Mouse (Mus musculus) lung, postnatal 0 days (tissue): ENCODE results near the gene Mb21d2.

Experiments
- CTCF ChIP-seq: IDR thresholded peaks from 2 replicates; pipeline ENCODE4 v1.5.1; 2016; ENCODE audit warnings: antibody characterized with exemption, mild to moderate bottlenecking
- EP300 ChIP-seq: IDR thresholded peaks from 2 replicates; pipeline ENCODE4 v1.6.1; 2016; ENCODE audit warnings: antibody characterized with exemption, mild to moderate bottlenecking, control low read depth

DNA sequence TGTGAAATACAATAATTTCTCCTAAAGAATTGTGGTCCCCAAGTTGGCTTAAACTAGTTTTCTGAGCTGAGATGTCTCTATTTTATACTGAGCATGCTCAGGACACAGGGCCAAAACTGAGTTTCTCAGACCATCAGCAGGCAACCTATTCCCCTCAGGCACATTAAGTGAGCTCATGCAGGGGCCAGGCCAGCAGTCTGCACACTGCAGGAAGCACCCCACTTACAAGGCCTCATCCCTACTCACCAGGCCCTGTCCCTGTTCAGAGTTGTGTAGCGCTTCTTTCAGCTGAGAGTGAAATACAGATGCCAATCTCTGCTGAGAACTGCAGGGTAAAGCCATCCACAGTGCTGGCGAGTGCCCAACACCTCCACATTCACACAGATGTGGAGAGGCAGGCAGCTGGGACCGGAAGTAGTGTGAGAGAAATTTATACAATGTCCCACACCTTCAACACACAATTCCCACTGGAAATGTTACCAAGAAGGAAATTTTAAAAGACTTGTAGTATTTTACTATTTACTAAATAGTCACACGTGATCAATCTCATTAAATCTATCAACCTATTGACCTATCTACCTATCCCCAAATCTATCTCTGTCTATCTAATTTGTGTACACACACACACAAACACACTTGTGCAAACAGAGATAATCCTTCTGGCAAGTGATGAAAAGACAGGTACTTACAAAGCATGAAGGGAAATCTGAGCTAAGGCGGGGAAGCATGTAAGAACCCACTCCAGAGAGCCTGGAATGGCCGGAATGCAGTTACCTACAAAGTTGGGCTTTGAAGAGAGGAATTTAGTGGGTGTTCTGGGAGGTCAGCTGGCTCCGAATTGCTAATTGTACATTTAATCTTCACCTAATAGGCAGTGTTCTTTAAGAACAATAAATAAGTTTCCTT is 22.9 kb downstream of the Mb21d2 start:
- TF ChIP-seq EP300 (peak; percentile 93), CTCF (no peak)
